Mouse (Mus musculus) kidney, embryonic 16.5 days (tissue): Measurements from ENCODE around the gene Olfr827. TPM values are rescaled to one million over a fixed set of nuclear protein-coding genes. Genes with fewer than 3 reads are reported as not detected.

Source experiments
- ATAC-seq: fragments of 200-750 bp; cut with Nextera tagmentation; 2 replicates; pipeline ENCODE4 v1.8.0; 2017; ENCODE audit warnings: moderate TSS enrichment; ENCODE audit not compliant: low FRiP score, low TSS enrichment
- H3K27ac ChIP-seq: fragments of 300-500 bp; sonication (generic); 2 replicates; pipeline ENCODE4 v1.5.1; 2014; ENCODE audit warnings: low read length
- H3K27me3 ChIP-seq: fragments of 300-500 bp; sonication (generic); 2 replicates; pipeline ENCODE4 v1.6.1; 2014; ENCODE audit warnings: low read length, control low read depth, mixed read lengths; ENCODE audit not compliant: insufficient read depth
- H3K36me3 ChIP-seq: fragments of 300-500 bp; sonication (generic); 2 replicates; pipeline ENCODE4 v1.6.1; 2014; ENCODE audit warnings: low read length, control low read depth, mixed read lengths; ENCODE audit not compliant: insufficient read depth
- H3K4me1 ChIP-seq: fragments of 300-500 bp; sonication (generic); 2 replicates; pipeline ENCODE4 v1.6.1; 2014; ENCODE audit warnings: low read length, control low read depth, mixed read lengths; ENCODE audit not compliant: insufficient read depth
- H3K4me2 ChIP-seq: fragments of 300-500 bp; sonication (generic); replicated peaks from 2 replicates; pipeline ENCODE4 v1.6.1; 2014; ENCODE audit warnings: low read depth, low read length
- H3K4me3 ChIP-seq: fragments of 300-500 bp; sonication (generic); 2 replicates; pipeline ENCODE4 v1.5.1; 2014; ENCODE audit warnings: mild to moderate bottlenecking, low read length
- H3K9ac ChIP-seq: fragments of 300-500 bp; sonication (generic); replicated peaks from 2 replicates; pipeline ENCODE4 v1.6.1; 2014; ENCODE audit warnings: low read length
- H3K9me3 ChIP-seq: fragments of 300-500 bp; sonication (generic); 2 replicates; pipeline ENCODE4 v1.6.1; 2016; ENCODE audit warnings: low read length, control low read depth
- WGBS: fragments of 180-500 bp; shearing (Covaris S2); extraction: QIAGEN DNeasy Blood & Tissue Kit; methylation state at CpG from one replicate; pipeline ENCODE4 v1.1.7; 2014; 5-methylcytosine and 5-hydroxymethylcytosine counted together
- polyA plus RNA-seq: library from polyadenylated mRNA; unstranded; fragments of >200 nt; fragmentation: Nextera tagmentation; extraction: Ambion mirVana; gene quantifications from 2 replicates; pipeline ENCODE4 v1.2.1, GENCODE M21; 2015

The Olfr827 gene
- not detected in 2 replicates for polyA plus RNA-seq

DNA sequence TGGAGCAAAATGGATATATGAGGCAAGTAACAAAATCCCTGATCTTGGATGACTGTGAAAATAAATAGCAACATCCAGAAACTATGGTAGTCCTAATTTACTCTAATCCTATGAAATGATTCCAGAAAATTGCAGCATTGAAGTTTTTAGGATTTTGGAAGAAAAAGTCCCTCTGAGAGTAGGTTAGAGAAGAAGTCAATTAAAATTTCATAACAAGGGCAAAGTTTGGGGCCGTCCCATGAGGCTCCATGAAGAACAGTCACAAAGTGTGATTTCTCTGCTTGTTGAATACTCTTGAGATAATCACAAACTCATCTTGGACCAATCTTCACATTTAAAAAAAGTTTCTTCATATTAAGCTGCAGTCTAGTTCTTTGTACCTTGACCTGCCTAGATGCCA, at the start of gene Olfr827:
Gene Olfr827, minus strand, starts transcription at position 101 of the 400 bp plus-strand sequence.
- no peak for ATAC-seq
- 88% methylated on average over 1 of the region's 1 CpGs for WGBS

DNA sequence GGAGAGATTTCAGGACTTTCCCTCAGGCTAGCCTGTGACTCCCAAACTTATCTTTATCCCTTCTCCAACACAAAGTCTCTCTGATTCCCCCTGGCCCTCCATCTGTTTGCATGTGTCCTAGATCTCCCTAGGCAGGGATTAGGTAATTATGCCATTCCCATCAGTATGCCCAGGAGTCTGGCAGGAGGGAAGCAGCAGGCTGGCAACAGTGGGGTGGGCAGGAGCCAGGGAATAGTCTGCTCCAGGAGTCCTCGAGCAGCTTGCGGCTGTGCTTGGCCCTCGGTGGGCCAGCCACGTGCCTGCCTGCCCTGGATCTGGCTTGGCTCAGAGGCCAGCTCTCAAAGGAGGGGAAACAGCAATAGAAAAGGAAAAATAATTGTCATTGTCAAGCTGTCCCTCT, 49.0 kb upstream of the Olfr827 start:
- no peak for ATAC-seq

More for the DNA sequence above, at the start of gene Olfr827:
- Histone ChIP-seq H3K4me3 (no peak within 1 kb of the TSS), H3K4me2 (no peak within 1 kb of the TSS), H3K4me1 (no peaks in the 10 kb centered on the region), H3K27ac (no peak within 1 kb of the TSS), H3K9me3 (no peaks in the 10 kb centered on the region), H3K36me3 (no peaks in the 10 kb centered on the region), H3K9ac (no peak within 1 kb of the TSS), H3K27me3 (no peaks in the 10 kb centered on the region)

DNA sequence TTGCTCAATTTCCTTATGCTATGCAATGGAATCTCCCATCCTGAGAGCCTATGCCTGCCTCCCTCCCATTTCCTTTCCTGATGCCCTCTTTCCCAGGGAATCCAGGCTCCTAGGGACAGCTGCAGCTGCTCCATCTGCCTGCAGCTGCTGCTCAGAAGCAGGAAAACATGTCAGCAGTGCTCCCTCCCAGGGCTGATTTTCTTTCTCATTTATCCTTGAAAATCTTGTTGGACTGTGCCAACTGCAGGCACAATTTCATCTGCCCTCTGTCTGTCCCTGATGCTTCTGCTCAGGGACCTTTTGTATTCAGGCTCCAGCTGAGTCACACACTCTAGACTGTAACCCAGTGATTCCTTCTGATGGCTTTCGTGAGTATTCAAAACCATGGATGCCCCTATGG, 45.3 kb upstream of the Olfr827 start:
- Histone ChIP-seq H3K27me3 (no peaks in the 10 kb centered on the region), H3K4me3 (no peak overlapping the region), H3K27ac (no peak overlapping the region), H3K36me3 (no peaks in the 10 kb centered on the region), H3K9me3 (no peaks in the 10 kb centered on the region), H3K4me2 (no peak overlapping the region), H3K9ac (no peak overlapping the region), H3K4me1 (no peaks in the 10 kb centered on the region)
- 79% methylated on average over 1 of the region's 1 CpGs for WGBS
- no peak for ATAC-seq

More for the DNA sequence above, 49.0 kb upstream of the Olfr827 start:
- Histone ChIP-seq H3K4me2 (no peak overlapping the region), H3K4me3 (no peak overlapping the region), H3K9ac (no peak overlapping the region), H3K27ac (no peak overlapping the region), H3K9me3 (no peaks in the 10 kb centered on the region), H3K4me1 (no peaks in the 10 kb centered on the region), H3K27me3 (no peaks in the 10 kb centered on the region), H3K36me3 (no peaks in the 10 kb centered on the region)
- 70% methylated on average over 4 of the region's 4 CpGs for WGBS

DNA sequence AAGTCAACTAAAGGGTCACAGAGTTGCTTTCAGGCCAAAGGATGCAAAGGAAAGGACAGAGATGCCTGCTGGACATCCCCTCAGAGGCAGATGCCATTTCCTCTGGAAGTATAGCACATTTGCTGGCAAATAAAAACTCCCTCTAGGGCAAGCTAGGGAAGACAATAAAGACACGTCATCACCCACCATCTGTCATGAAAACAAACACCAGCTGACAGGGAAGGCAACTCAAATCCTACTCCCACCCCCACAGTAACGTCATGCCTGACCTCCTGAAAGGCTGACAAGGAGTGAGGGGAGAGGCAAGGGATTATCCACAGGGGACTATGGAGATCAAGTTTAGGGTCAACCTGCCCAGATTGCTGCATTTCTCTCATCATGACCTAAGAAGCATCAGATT, 30.1 kb upstream of the Olfr827 start:
- Histone ChIP-seq H3K4me1 (no peaks in the 10 kb centered on the region), H3K27me3 (no peaks in the 10 kb centered on the region), H3K9me3 (no peaks in the 10 kb centered on the region), H3K4me3 (no peak overlapping the region), H3K9ac (no peak overlapping the region), H3K36me3 (no peaks in the 10 kb centered on the region), H3K4me2 (no peak overlapping the region), H3K27ac (no peak overlapping the region)
- 0% methylated on average over 2 of the region's 2 CpGs for WGBS
- no peak for ATAC-seq

DNA sequence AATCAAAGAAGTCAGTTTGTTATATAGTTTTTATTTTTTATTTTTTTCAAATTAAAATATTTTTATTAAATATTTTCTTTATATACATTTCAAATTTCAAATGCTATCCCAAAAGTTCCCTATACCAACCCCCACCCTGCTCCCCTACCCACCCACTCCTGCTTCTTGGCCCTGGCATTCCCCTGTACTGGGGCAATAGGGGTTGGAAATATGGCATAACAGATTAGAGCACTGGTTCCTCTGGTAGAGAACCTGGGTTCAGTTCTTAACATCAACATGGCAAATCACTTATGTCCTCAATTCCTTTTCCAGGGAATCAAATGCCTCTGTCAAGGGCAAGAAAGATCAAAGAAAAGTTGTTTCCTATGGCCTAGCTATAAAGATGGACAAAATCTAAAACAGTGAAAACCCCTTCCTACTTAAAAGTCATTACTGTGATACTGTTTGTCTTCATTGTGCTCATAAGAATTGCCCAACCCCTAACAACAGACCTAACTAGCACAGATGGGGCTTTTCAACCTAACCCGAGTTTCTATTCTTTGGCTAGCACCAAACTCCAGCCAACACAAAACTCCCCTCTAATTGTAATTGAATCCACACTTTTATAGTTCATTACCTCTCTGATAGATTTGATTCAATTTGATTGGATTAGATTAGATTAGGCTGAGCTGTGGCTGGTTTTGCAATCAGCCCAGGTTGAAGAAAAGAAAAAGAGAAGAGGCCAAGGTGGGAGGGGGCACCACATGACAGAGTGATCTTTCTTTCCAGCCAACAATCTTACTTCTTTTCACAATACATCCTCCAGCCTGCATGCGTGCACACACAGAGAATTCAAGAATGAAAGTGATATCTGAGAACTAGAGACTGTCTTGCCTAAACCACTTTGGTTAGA, 24.4 kb upstream of the Olfr827 start:
- H3K9me3 ChIP-seq, result no peaks in the 10 kb centered on the region

DNA sequence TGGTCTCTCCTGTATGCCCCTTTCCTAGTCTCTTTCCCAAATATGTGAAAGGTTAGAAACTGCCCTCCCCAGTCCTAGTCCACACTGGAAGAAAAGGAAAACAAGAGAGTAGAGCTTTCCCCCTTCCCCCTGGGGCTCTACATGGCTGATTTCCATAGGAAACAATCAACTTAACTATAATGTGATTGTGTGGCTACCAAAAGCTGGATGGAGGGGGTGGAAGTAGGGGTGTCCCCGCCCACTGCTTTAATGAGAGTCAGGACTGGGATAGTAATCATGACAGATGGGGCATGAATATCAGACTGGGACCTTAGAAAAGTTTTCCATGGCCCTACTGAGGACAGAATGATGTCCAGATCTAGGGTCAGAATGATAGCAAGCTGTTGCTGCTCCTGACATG, 20.4 kb upstream of the Olfr827 start:
- Histone ChIP-seq H3K4me3 (no peak overlapping the region), H3K4me2 (no peak overlapping the region), H3K9ac (no peak overlapping the region), H3K9me3 (no peaks in the 10 kb centered on the region), H3K27me3 (no peaks in the 10 kb centered on the region), H3K27ac (no peak overlapping the region), H3K36me3 (no peaks in the 10 kb centered on the region), H3K4me1 (no peaks in the 10 kb centered on the region)
- ATAC-seq, result no peak
- 37% methylated on average over 1 of the region's 1 CpGs for WGBS

More for the DNA sequence above, 24.4 kb upstream of the Olfr827 start:
- Histone ChIP-seq H3K36me3 (no peaks in the 10 kb centered on the region), H3K27me3 (no peaks in the 10 kb centered on the region), H3K27ac (no peak overlapping the region), H3K4me2 (no peak overlapping the region), H3K4me3 (no peak overlapping the region), H3K9ac (no peak overlapping the region), H3K4me1 (no peaks in the 10 kb centered on the region)
- 68% methylated on average over 2 of the region's 2 CpGs for WGBS
- ATAC-seq, result no peak

DNA sequence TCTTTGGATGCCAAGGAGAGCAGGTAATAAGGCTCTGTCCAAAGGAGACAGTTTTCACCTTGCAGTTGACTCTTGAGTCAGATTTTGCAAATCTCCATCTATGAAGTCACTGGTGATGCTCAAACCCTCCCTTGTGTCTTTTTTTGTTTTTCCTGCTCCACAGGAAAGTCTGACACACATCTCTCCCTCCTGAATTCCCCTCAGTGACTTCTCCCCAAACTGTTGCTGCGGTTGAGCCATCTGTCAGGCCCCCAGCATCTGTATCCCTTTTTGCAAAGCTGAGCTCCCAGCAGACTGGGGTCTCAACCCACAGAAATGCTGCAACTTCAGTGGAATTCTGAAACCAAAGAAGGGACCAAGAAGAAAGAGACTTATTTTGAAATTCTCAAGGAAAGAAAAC, 17.9 kb upstream of the Olfr827 start:
- Histone ChIP-seq H3K36me3 (no peaks in the 10 kb centered on the region), H3K4me3 (no peak overlapping the region), H3K4me2 (no peak overlapping the region), H3K9ac (no peak overlapping the region), H3K4me1 (no peaks in the 10 kb centered on the region), H3K9me3 (no peaks in the 10 kb centered on the region), H3K27me3 (no peaks in the 10 kb centered on the region), H3K27ac (no peak overlapping the region)
- ATAC-seq, result no peak
- 75% methylated on average over 1 of the region's 1 CpGs for WGBS

DNA sequence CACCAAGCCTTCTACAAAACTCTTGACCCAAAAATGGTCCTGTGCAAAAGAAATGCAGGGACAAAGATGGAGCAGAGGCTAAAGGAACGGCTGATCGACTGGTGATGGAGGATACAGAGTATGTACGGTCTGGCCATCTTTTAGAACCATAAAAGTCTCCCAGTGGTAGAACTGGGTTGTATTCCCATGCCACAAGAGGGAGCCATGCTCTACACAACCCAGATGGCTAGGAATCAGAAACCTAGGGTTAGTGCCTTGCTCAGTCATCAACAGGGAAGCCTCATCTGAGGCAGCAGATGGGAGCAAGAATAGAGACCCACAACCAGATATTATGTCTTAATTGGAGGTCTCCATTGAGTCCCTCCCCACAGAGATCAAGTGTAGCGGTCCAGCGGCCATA, 15.4 kb upstream of the Olfr827 start:
- Histone ChIP-seq H3K4me2 (no peak overlapping the region), H3K4me3 (no peak overlapping the region), H3K9me3 (no peaks in the 10 kb centered on the region), H3K9ac (no peak overlapping the region), H3K27ac (no peak overlapping the region), H3K4me1 (no peaks in the 10 kb centered on the region), H3K27me3 (no peaks in the 10 kb centered on the region), H3K36me3 (no peaks in the 10 kb centered on the region)
- WGBS, result 88% methylated on average over 5 of the region's 5 CpGs
- ATAC-seq, result no peak

DNA sequence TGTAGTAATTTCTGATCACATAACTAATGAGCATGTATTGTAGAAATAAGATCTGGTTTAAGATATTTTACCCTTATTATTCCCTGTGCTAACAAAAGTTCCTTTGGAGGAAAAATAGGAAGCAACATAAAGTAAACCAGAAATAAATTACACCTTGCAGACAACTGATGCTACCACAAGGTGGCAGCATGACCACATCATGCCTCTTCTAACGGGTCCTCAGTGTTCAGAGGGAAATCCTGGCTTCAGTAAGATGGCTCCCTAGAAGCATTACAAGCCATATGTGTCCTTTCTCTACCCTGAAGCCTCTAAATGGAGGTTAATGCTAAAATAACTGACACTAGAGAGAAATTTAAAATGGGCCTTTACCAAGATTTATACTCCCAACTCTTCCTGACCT, 14.0 kb upstream of the Olfr827 start:
- Histone ChIP-seq H3K9me3 (no peaks in the 10 kb centered on the region), H3K27ac (no peak overlapping the region), H3K4me3 (no peak overlapping the region), H3K27me3 (no peaks in the 10 kb centered on the region), H3K9ac (no peak overlapping the region), H3K36me3 (no peaks in the 10 kb centered on the region), H3K4me1 (no peaks in the 10 kb centered on the region), H3K4me2 (no peak overlapping the region)
- ATAC-seq, result peak; percentile 71; the same call in 1 of the 2 replicates
- 0% methylated on average over 1 of the region's 1 CpGs for WGBS

DNA sequence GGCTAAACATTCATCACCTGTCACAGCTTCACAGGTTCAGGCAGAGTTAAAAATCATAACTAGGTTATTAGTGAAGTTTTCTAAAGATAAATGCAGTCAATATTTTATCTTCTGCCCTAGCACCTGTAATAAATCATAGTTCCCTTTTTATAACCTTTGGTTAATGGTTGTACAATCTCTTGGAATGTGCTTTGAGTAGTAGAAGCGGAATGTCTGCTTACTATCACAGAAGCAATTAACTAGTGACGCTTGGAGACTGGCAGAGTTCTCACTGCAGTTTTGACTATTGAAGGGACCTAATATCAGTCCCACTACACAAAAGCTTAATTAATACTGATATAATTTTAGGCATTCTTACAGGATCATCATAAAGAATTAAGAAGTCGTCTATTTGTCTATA, 10.8 kb upstream of the Olfr827 start:
- no peak overlapping the region for H3K4me3 ChIP-seq
- H3K4me2 ChIP-seq, result no peak overlapping the region
- no peak for ATAC-seq

More for the DNA sequence above, 10.8 kb upstream of the Olfr827 start:
- Histone ChIP-seq H3K4me1 (no peaks in the 10 kb centered on the region), H3K27ac (no peak overlapping the region), H3K27me3 (no peaks in the 10 kb centered on the region), H3K36me3 (no peaks in the 10 kb centered on the region), H3K9me3 (no peaks in the 10 kb centered on the region), H3K9ac (no peak overlapping the region)
- WGBS, result 72% methylated on average over 3 of the region's 3 CpGs
